Mouse (Mus musculus) MEL (cell line): ENCODE measurements at regions not wholly inside any gene's neighbourhood (a gene's known extent, or its start where the extent isn't known, plus 50 kb on each side); places are given as distances from the start of the nearest gene placed in this dataset.

ENCODE experiments used
- DNase-seq: peaks from one replicate; pipeline ENCODE4 v3.0.0; 2011; ENCODE audit warnings: low read depth, low spot score
- H3K27ac ChIP-seq: 2 replicates; pipeline ENCODE4 v1.5.1; 2012; ENCODE audit warnings: low read depth, mild to moderate bottlenecking, control low read depth, low read length, moderate library complexity; ENCODE audit not compliant: control insufficient read depth
- H3K27me3 ChIP-seq, 2 experiments: fragments of 150-350 bp in 1 of 2; sonication (generic) in 1 of 2; 2 replicates each; pipeline ENCODE4 v1.6.1; 2012; ENCODE audit warnings: low read length in 2 of 2, mild to moderate bottlenecking in 2 of 2, improper control_type of control experiment in 1 of 2, moderate library complexity in 1 of 2; ENCODE audit not compliant: insufficient read depth in 2 of 2, control insufficient read depth in 1 of 2
- H3K36me3 ChIP-seq, 2 experiments: 2 replicates each; pipeline ENCODE4 v1.6.1; 2012 to 2014; ENCODE audit warnings: low read length in 2 of 2, improper control_type of control experiment in 1 of 2, inconsistent platforms in 1 of 2, mild to moderate bottlenecking in 1 of 2; ENCODE audit not compliant: insufficient read depth in 2 of 2, control insufficient read depth in 1 of 2
- H3K4me1 ChIP-seq, 2 experiments: fragments of 150-350 bp in 1 of 2; sonication (generic) in 1 of 2; 2 replicates each; pipeline ENCODE4 v1.6.1; 2012; ENCODE audit warnings: low read length in 2 of 2, improper control_type of control experiment in 1 of 2, mild to moderate bottlenecking in 1 of 2; ENCODE audit not compliant: insufficient read depth in 2 of 2, control insufficient read depth in 1 of 2
- H3K4me3 ChIP-seq, 2 experiments: fragments of 150-350 bp in 1 of 2; sonication (generic) in 1 of 2; 2 replicates each; pipeline ENCODE4 v1.5.1; 2012; ENCODE audit warnings: low read depth in 2 of 2, low read length in 2 of 2, mild to moderate bottlenecking in 2 of 2, moderate library complexity in 2 of 2, control low read depth in 1 of 2, improper control_type of control experiment in 1 of 2; ENCODE audit not compliant: control insufficient read depth in 1 of 2, insufficient read depth in 1 of 2
- H3K79me2 ChIP-seq: 2 replicates; pipeline ENCODE4 v1.6.1; 2012; ENCODE audit warnings: mild to moderate bottlenecking, low read length, moderate library complexity; ENCODE audit not compliant: control insufficient read depth, poor library complexity, insufficient read depth
- H3K9ac ChIP-seq: 2 replicates; pipeline ENCODE4 v1.6.1; 2012; ENCODE audit warnings: low read depth, mild to moderate bottlenecking, control low read depth, low read length, moderate library complexity; ENCODE audit not compliant: control insufficient read depth, poor library complexity, severe bottlenecking
- H3K9me3 ChIP-seq: fragments of 150-350 bp; sonication (generic); replicated peaks from 2 replicates; pipeline ENCODE4 v1.6.1; 2012; ENCODE audit warnings: mild to moderate bottlenecking, low read length, improper control_type of control experiment, moderate library complexity; ENCODE audit not compliant: insufficient read depth
- CHD1 ChIP-seq: IDR thresholded peaks from 2 replicates; pipeline ENCODE4 v1.6.1; 2012; ENCODE audit warnings: low read depth, mild to moderate bottlenecking, inconsistent platforms, low read length, improper control_type of control experiment
- CHD2 ChIP-seq: IDR thresholded peaks from 2 replicates; pipeline ENCODE4 v1.6.1; 2011; ENCODE audit warnings: low read length, improper control_type of control experiment
- E2F4 ChIP-seq: IDR thresholded peaks from 2 replicates; pipeline ENCODE4 v1.6.1; 2011; ENCODE audit warnings: low read depth, low read length, improper control_type of control experiment, borderline replicate concordance
- ELF1 ChIP-seq: IDR thresholded peaks from 2 replicates; pipeline ENCODE4 v1.6.1; 2014; ENCODE audit warnings: low read depth, mild to moderate bottlenecking, inconsistent platforms, low read length, improper control_type of control experiment, moderate library complexity
- EP300 ChIP-seq, 2 experiments: IDR thresholded peaks; 2 replicates each; pipeline ENCODE4 v1.6.1; 2011; ENCODE audit warnings: improper control_type of control experiment in 2 of 2, low read length in 2 of 2, low read depth in 1 of 2, mild to moderate bottlenecking in 1 of 2
- KAT2A ChIP-seq: conservative IDR thresholded peaks from 2 replicates; pipeline ENCODE4 v1.6.1; 2012; ENCODE audit warnings: low read depth, low read length, improper control_type of control experiment, inconsistent platforms
- MAX ChIP-seq: IDR thresholded peaks from 2 replicates; pipeline ENCODE4 v1.6.1; 2011; ENCODE audit warnings: low read length, improper control_type of control experiment
- MAZ ChIP-seq: IDR thresholded peaks from 2 replicates; pipeline ENCODE4 v1.6.1; 2012; ENCODE audit warnings: low read depth, mild to moderate bottlenecking, inconsistent platforms, low read length, improper control_type of control experiment
- MEF2A ChIP-seq: IDR thresholded peaks from 2 replicates; pipeline ENCODE4 v1.6.1; 2014; ENCODE audit warnings: low read depth, mild to moderate bottlenecking, inconsistent platforms, low read length, improper control_type of control experiment; ENCODE audit not compliant: poor library complexity, insufficient replicate concordance, severe bottlenecking; ENCODE audit errors: extremely low read depth
- MXI1 ChIP-seq: IDR thresholded peaks from 2 replicates; pipeline ENCODE4 v1.6.1; 2011; ENCODE audit warnings: mild to moderate bottlenecking, low read depth, low read length, improper control_type of control experiment
- MYB ChIP-seq: IDR thresholded peaks from 2 replicates; pipeline ENCODE4 v1.6.1; 2011; ENCODE audit warnings: mild to moderate bottlenecking, low read depth, low read length, improper control_type of control experiment
- MYC ChIP-seq: IDR thresholded peaks from 2 replicates; pipeline ENCODE4 v1.6.1; 2011; ENCODE audit warnings: low read depth, mild to moderate bottlenecking, low read length, improper control_type of control experiment, moderate library complexity
- NELFE ChIP-seq: IDR thresholded peaks from 2 replicates; pipeline ENCODE4 v1.6.1; 2011; ENCODE audit warnings: low read depth, low read length, improper control_type of control experiment
- NRF1 ChIP-seq: IDR thresholded peaks from 2 replicates; pipeline ENCODE4 v1.6.1; 2014; ENCODE audit warnings: low read depth, mild to moderate bottlenecking, inconsistent platforms, low read length, improper control_type of control experiment, moderate library complexity; ENCODE audit not compliant: poor library complexity, insufficient read depth, severe bottlenecking
- SIN3A ChIP-seq: IDR thresholded peaks from 2 replicates; pipeline ENCODE4 v1.6.1; 2012; ENCODE audit warnings: low read length, improper control_type of control experiment, inconsistent platforms
- TAL1 ChIP-seq: IDR thresholded peaks from 2 replicates; pipeline ENCODE4 v1.6.1; 2012; ENCODE audit warnings: mild to moderate bottlenecking, inconsistent platforms, low read length, moderate library complexity, mixed read lengths
- TCF12 ChIP-seq: IDR thresholded peaks from 2 replicates; pipeline ENCODE4 v1.6.1; 2014; ENCODE audit warnings: low read depth, mild to moderate bottlenecking, inconsistent platforms, low read length, improper control_type of control experiment, moderate library complexity
- USF1 ChIP-seq: IDR thresholded peaks from 2 replicates; pipeline ENCODE4 v1.6.1; 2014; ENCODE audit warnings: low read depth, mild to moderate bottlenecking, inconsistent platforms, low read length, improper control_type of control experiment, moderate library complexity
- USF2 ChIP-seq, 2 experiments: IDR thresholded peaks; 2 replicates each; pipeline ENCODE4 v1.6.1; 2011 to 2012; ENCODE audit warnings: improper control_type of control experiment in 2 of 2, low read length in 2 of 2, borderline replicate concordance in 1 of 2, inconsistent platforms in 1 of 2, low read depth in 1 of 2, mild to moderate bottlenecking in 1 of 2; ENCODE audit not compliant: insufficient read depth in 1 of 2
- ZNF384 ChIP-seq: IDR thresholded peaks from 2 replicates; pipeline ENCODE4 v1.6.1; 2012; ENCODE audit warnings: low read depth, mild to moderate bottlenecking, inconsistent platforms, low read length, improper control_type of control experiment

DNA sequence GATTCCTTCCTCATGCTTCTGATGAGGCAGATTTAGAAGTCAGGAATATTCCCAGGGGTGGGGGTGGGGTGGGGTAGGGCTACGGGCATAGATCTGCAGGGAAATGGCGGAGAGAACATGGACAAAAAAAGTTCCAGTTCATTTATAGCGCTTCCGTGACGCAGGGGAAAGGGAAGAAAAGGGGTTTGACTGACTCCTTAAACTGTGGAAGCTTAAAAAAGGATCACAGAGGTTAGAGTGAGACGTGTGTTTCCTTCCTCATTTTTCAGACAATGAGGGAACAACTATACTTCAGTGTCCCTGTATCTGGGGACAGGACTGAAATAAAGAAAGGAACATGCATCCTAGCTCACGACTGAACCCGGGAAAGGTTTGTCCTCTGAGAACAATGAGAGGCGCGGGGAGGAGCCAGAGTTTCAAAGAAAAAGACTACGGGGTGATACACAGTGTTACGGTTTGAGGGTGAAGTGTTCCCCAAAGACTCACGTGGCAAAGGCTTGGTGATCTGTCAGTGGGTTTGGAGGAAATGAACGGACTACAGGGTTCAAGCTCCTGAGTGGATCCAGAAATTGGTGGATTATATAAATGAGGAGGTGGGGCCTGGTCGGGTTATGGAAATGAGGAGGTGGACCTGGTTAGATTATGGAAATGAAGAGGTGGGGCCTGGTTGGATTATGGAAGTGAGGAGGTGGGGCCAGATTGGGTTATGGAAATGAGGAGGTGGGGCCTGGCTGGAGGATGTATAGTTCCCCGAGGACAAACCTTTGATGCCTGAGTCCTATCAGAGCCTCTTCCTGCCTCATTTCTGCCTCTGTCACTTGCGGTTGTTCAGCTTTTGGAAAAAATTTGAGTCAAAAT lies 57.8 kb upstream of the Tmem150c start:
- no peak overlapping the region for H3K9ac ChIP-seq
- no peaks in the 10 kb centered on the region for H3K79me2 ChIP-seq
- no peak overlapping the region for H3K4me3 ChIP-seq
- H3K36me3 ChIP-seq = no peaks in the 10 kb centered on the region
- no peaks in the 10 kb centered on the region for H3K9me3 ChIP-seq
- no peaks in the 10 kb centered on the region for H3K4me1 ChIP-seq
- no peaks in the 10 kb centered on the region for H3K27me3 ChIP-seq
- DNase-seq = no peak
- TF ChIP-seq NELFE (no peak), USF2 (IDR thresholded peaks at IDR 0.05; ENCODE audit: borderline replicate concordance in 1 of 2, insufficient read depth in 1 of 2, low read depth in 1 of 2, low read length in 2 of 2) (no peak), ELF1 (no peak), MYB (no peak), MAX (no peak), MYC (no peak), KAT2A (no peak), E2F4 (no peak), SIN3A (no peak), MAZ (no peak), TCF12 (no peak), CHD1 (no peak), EP300 (IDR thresholded peaks at IDR 0.05; ENCODE audit: low read depth in 1 of 2, low read length in 2 of 2) (no peak), NRF1 (no peak), ZNF384 (no peak), CHD2 (no peak), MXI1 (no peak), TAL1 (no peak)
- H3K27ac ChIP-seq = no peak overlapping the region

DNA sequence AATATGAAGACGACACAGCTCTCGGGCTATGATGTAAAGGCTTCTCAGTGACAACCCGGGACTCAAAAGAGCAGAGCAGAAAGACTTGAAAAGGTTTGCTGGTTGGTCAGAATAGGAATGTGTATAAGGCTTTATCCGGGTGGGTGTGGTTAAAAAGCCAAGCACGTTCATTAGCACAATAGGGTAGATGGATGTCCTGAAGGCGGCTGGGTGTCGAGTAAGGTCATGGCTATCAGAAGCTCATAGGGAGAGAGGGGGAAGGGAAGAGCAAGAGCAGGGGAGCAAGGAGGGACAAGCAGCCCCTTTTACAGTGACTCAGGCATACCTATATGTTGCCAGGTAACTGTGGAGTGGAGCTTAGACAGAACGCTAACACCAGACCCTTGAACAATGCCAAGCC lies 54.3 kb upstream of the Tmem150c start:
- Histone ChIP-seq H3K27ac (no peak overlapping the region), H3K4me1 (no peaks in the 10 kb centered on the region), H3K36me3 (no peaks in the 10 kb centered on the region), H3K9ac (no peak overlapping the region), H3K4me3 (no peak overlapping the region), H3K9me3 (no peaks in the 10 kb centered on the region), H3K79me2 (no peaks in the 10 kb centered on the region), H3K27me3 (no peaks in the 10 kb centered on the region)
- DNase-seq = no peak
- TF ChIP-seq MAZ = no peak
- TF ChIP-seq USF1 = no peak
- TF ChIP-seq MEF2A = no peak
- no peak for TF ChIP-seq CHD1
